Mouse (Mus musculus) heart, postnatal 25 days (tissue): Measurements from ENCODE around the gene Vwa8. TPM values are rescaled to one million over a fixed set of nuclear protein-coding genes. Genes with fewer than 3 reads are reported as not detected.

Experiments
- DNase-seq: peaks from one replicate; pipeline ENCODE4 v3.0.0; 2022; ENCODE audit warnings: low spot score
- intact Hi-C: fragments of 180-260 bp; cut with DNase I; formaldehyde crosslinking; loops from one replicate; pipeline ENCODE4 v1.15.1; 2025
- total RNA-seq, 2 experiments: library from RNA; stranded (reverse); gene quantifications; 2 replicates each; pipeline ENCODE4 v1.2.3; 2021

Gene Vwa8
- total RNA-seq, 2 experiments from 2014 or later: 140 to 147 TPM

DNA sequence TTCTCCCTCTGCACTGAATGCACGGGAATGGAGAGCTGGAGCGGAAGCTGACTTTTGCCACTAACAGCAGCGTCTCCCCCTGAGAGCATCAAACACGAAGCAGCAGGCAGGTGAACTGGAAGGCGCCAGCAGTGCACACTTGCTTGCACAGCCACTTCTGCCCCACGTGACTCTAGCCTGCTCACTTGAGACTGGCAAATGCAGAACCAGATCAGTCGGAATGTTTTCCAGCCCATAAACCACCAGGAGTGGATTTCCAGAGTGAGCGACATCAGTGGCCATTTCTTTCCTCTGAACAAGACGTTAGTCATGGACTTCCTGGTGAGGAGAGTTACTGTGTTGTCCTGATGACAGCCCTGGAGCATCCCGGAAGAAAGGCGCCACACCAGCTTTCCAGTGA is 200.7 kb downstream of the Vwa8 start:
- DNase-seq: no peak
- intact Hi-C loops: no loop called here

DNA sequence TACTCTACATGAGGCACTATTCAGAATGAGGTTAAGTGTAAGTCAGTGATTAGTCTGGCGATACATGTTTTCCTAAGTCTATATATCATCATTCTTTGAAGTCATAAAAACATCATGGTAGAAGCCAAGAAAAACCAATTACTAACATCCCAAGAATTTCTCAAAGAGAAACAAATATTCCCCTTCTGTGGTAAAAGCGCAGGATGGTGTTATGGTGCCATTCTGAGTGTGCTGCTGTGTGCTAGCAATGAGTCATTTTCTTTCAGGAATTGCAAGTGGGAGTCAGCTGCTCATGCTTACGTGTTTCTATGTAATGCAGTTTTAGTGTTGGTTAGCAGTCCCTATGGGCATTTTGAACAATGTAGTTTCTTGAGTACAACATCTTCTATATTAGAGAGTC is 216.8 kb downstream of the Vwa8 start:
- intact Hi-C loops: no loop called here
- no peak for DNase-seq

DNA sequence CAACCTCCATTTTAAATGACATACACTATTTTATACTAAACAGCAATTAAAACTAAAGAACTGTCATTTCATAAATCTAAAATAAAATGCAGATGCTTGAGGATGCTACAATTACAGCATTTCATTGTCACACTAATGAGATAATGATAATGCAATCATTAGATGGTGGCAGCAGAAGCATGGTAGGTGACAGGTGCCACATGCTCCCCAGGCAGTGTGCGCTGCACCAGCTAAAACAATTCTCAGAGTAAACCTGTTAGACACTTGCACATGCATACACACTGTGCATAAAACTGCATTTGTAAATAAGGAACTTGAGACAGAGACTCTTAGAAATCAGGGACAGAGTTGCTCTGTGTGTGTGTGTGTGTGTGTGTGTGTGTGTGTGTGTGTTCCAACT is 220.7 kb downstream of the Vwa8 start:
- no peak for DNase-seq
- intact Hi-C loops: no loop called here

DNA sequence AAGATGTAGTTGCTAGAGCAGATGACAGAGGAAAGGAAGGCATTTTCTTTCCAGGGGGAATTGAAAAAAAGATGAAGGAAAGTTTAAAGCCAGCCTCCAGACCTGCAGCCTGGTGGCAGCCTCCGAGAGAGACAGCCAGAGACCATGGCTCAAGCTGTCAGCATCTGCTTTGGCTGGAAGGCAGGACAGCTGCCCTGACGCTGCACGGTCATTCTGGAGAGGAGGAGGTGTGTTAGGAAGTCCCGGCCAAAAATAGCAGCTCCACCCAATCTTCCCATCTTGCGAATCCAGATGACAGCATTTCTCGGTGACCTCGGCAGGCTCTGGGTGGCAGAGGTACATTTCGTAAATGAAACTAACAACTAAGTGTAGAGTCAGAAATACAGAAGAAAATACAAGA is 225.9 kb downstream of the Vwa8 start:
- DNase-seq: peak; percentile 35
- intact Hi-C loops: no loop called here

DNA sequence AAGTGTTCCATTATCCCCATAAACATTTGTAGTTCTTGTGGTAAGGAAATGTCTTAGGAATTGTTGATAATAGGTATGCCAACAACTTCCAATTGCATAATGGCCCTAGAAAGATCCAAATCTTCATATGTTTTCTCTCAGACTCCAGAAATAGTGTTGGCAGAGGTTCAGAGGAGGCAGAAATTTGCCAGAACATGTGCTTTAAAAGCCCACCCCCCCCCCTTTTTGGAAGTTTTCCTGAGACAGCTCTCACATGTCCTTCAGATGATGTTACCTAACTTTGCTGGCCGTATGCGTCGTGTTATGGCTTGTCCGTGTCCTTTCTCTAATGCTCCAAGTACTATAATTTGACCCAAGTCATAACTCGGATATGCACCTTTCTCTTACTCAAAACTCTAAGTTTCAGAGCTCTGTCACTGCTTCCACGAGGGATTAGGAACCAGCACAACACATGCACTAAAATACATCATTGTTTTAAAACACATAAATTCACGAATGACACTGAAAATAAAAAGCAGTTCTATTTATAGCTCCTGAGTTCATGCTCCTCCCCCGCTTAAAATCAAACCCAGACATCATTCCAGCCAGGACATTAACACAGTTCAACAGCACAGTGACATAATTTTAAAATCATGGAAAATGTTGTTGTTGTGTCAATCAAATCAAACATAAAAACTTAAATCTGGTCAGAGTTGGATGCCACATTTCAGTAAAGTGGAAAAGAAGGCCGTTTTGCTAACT is 227.9 kb downstream of the Vwa8 start:
- intact Hi-C loops: no loop called here
- DNase-seq: no peak

DNA sequence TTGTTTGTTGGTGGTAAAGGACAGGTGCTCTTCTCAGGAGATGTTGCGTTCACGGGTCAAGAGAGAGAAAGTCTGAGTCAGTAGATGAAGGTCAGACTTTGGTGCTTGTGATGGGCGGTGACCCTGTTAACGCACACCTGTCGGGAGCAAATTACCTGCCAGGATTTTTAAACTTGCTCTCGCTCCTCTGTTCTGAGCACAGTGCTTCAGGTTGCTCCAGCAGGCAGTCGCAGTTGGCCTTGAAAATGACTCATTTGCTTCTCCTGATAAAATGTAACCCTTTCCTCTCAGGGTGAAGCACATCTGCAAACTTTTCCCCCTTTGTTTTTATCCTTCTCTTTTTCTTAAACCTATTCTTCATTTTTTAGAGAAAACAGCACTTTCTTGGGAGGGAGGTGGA is 234.7 kb downstream of the Vwa8 start:
- DNase-seq: no peak
- intact Hi-C loops: no loop called here

DNA sequence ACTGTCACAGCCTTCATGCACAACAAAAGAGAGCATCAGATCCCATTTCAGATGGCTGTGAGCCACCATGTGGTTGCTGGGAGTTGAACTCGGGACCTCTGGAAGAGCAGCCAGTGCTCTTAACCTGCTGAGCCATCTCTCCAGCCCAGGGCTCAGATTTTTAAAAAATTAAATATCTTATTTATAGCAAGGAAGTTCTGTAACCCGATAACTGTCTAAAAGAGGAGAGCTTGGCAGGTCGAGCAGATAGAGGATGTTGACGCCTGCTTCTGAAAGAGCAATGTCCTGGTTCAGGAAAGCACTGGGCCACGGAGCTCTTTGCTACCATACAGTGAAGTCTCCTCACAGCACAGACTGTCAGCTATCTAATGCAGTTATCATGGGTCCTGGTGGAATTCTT is 237.2 kb downstream of the Vwa8 start:
- no peak for DNase-seq
- intact Hi-C loops: no loop called here

DNA sequence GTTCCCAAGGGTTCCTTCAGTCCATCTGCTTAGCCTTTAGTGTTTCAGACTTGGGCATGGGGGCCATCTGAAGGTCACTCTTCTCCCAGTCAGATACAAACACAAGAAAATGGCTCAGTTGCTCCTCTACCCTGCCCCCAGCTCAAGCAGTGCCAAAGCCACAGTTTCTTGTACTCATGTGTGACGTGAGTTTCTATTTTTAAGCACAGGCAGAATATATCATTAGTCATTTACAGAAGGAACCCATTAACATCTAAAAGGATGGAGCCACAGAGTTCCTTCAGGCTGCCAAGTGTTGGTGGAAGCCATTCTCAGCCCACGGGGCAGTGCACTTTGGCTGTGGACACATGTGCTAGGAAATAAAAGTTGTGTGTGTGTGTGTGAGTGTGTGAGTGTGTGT is 240.6 kb downstream of the Vwa8 start:
- DNase-seq: peak; percentile 10
- intact Hi-C loops: no loop called here

DNA sequence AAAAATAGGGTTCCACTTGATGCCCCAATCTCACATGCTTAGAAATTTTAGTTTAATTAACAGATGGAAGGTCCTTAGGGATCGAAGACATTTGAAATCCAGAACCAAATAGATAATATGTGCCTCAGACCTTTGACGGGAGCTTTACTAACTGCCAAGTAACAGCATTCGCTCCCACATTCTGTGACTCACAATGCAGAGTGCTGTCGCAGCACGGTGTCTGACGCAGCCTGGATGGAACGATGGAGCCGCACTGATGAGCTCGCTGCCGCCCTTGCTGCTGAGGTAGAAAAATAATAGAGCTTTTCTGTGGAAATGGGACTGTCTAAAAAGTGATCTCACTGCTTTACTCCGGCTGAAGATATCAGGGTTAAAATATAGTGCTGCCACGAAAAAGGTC is 248.3 kb downstream of the Vwa8 start:
- no peak for DNase-seq
- intact Hi-C loops: no loop called here

DNA sequence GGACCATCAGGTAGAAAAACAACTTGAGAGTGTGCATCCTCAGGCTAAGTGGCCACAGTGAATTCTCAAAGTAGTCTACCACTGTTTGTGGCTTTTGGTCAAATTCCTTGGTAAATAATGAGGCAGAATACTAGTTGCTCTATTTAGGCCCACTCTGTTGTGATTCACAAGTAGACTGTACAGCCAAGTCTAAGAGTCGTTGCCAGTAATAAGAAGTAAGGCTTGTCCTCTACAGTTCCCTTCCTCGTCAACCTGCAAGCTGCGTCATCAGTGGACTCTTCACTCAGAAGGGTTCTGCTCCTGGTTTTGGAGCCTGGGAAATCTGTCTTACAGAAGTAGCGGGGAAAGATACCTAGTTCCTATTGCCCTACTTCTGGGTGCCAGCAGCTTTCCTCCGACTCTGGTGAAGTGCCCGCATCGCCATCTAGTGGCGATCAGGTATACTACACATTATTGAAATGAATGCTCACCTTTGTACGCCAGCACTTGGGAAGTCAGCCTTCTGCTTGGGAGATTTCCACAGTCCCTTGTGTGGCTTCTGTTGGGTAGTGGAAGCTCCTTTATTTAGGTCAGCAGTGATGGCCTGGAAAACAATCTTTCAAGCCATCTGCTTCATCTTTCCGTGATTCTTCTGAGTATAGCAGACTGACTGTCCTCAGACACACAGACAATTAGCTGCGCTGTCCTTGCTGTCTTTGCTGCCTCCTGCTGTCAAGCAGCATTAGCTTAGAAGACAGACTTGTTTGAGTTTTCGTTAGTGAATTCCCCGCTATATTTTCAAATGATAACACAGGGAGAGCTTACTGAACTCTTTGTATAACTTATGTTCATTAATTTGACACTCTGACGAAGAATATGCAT is 258.0 kb downstream of the Vwa8 start:
- peak; percentile 21 for DNase-seq

DNA sequence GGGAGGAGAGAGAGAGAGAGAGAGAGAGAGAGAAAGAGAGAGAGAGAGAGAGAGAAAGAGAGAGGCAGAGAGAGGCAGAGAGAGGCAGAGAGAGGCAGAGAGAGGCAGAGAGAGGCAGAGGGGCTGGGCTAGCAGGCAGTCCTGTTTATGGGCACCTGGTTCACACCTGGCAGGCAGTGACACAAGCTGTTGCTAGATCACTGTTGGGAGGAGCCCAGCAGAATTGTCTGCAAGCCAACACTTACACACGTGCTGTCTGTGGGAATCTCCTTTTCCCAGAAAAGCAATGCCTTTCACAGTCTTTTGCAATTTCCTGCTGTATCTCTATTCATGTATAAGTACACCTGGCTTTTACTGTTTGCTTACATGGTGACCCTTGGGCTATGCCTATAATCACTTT is 260.5 kb downstream of the Vwa8 start:
- intact Hi-C loops: loop anchor here (5.0 kb wide), 1 partner anchor 262 kb away; the partner anchor contains the start of gene Vwa8
- no peak for DNase-seq

More for the DNA sequence above, 258.0 kb downstream of the Vwa8 start:
- intact Hi-C loops: loop anchor here (1.0 to 5.0 kb wide), 2 partner anchors 260 to 439 kb away; partner anchors contain the start of gene Vwa8

DNA sequence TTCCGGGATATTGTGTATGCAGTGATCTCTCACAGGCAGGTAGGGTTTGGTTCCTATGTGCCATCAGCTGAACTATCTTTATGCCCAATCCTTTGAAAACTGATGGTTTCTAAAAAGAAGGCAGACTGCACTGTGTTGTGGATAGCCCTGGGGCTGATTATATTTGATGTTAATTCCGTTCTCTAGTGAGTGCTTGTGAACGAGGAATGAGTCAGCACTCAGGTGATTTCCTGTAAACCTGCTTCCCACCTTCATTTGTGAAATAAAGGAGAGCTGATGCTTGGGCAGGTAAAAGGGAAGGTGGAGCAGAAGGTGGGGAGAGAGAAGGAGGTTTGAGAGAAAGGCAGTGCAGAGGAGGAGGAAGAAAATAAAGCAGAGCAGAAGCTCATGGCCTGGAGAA is 261.2 kb downstream of the Vwa8 start:
- DNase-seq: no peak
- intact Hi-C loops: no loop called here

DNA sequence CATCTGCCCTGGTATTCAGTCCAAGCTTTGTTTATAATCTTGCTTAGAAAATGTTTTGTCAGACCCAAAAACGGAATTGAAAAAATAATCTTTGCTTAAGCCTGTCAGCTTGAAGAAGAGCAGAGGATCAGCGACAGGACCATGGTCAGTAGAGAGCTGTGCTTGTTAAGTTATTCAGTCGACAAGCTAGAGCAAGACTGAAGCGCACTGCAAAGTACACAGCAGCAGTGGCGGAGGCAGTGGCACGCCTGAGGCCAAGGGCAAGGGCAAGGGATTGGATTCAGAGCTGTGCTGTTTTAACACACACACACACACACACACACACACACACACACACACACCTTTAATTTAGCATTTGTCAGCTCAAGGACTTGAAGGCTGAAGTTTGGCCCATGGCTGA is 263.2 kb downstream of the Vwa8 start:
- intact Hi-C loops: no loop called here
- no peak for DNase-seq

DNA sequence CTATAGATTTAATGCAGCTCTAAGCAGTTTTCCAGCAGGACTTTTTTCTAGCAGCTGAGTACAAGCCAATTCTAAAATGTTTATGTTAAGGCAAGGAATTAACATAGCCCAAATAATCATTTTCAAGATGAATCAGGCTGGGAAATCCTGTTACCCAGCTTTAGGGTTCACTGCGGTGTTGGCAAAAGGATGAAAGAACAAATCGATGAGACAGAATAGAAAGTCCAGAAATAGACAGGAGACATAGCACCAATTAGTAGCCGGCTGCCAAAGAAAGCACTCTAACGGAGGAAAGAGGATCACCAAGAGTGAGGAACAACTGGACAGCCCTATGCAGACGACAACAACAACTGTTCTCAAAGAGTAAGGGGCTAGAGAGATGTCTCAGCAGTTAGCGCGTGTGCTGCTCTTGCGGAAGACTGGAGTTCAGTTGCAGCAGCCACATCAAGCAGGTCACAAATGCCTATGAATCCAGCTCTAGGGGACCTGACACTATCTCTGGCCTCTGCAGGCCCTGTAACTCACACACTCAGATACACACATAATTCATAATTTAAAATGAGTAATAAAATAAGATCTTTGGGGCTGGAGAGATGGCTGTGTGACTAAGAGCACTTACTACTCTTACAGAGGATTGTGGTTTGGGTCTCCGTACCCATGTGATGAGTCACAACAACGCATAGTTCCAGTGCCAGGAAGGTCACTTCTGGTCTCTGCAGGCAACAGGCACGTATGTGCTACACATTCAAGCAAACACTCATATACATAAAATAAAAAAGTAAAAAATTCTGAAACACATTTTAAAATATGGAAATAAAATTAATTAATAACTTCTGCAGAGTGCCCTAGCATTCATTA is 265.9 kb downstream of the Vwa8 start:
- intact Hi-C loops: no loop called here
- DNase-seq: no peak

DNA sequence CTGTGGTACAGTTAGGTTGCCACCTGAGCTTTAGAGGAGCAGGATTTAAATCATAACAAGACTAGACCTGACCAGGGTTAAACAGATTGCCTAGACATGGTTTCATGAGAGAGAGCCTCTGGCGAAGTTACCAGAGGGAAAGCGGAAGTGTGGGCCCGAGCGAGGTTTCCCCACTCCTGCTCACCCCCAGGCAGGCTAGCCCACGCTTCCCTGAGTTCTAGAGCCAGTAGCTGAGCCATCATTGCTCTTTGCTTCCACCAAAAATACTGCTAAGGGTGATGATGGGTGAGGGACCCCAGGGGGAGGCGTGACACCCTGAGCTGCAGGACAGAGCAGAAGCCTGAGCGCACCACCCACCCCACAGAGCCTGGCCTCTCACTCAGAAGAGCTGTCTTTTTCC is 269.6 kb downstream of the Vwa8 start:
- intact Hi-C loops: no loop called here
- DNase-seq: no peak

DNA sequence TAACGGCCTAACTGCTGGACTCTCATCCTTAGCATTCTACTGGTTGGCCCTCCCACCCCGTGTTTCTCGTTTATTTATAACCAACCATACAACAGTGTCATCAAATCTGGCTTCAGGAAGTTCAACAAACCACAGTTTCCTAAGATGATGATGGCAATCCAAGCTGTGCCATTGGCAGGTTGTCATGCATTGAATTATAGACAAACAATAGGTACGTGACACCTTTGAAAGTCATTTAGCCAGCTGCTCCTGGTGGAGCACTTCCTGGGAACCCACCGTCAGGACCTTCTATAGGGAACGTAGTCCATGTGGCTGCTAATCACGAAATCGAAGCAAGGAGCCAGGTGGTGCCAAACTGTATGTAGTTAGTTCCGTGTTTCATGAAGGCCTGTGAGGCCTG is 270.5 kb downstream of the Vwa8 start:
- intact Hi-C loops: no loop called here
- peak; percentile 33 for DNase-seq

DNA sequence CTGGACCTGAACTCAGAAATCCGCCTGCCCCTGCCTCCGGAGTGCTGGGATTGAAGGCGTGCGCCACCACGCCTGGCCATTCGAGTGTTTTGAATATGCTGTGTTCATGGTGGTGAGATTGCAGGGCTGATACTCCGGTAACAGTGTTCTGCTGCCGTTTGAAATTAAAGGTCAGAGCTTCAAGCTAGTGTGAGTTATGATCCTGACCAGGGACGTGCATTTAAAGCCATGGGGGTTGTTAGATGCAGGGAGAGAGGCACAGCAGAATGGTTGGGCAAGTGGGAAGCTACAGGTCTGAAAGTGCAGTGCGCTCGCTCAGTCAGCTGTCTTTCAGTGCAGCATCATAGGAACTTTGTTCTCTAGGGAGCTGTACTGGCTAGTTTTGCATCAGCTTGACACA is 271.8 kb downstream of the Vwa8 start:
- no peak for DNase-seq
- intact Hi-C loops: loop anchor here (5.0 kb wide), 2 partner anchors 42 to 157 kb away; no protein-coding TSS in a partner anchor

DNA sequence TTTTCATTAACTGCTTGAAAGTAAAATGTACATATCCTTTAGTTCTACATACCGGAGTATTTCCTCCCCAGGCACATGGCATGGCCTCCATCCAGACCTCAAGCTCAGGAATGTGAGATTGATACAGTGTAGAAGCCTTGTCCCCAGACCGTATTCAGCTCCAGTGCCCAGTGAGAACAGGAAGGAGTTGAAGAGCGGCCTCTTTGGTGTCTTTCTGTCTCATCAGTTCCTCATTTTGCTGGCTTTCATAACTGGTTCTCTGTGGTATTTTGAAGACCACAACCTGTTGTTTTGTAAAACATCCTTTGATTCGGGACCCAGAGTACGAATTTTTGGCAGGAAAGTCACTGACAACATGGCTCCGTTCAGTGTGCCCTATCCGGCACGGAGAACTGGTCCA is 274.6 kb downstream of the Vwa8 start:
- DNase-seq: no peak
- intact Hi-C loops: loop anchor here (5.0 kb wide), 2 partner anchors 39 to 154 kb away; no protein-coding TSS in a partner anchor

DNA sequence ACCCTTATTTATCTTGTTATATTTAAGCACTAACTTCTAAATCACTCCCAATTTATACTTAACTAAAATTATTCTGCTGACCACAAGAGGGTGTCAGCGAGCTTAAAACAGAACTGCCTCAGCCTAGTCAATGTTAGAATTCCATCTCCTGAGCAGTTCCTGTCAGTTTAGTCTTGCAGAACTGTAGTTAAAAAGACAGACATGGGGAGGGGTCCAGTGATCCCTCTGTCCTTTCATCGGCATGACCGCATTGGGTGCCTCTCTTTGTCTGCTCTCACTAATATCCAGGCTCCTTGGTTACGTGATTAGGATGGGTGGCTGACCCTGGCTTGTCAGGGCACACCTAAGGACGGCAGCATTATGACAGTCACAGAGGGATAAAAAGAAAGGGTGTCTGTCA is 275.8 kb downstream of the Vwa8 start:
- DNase-seq: no peak
- intact Hi-C loops: loop anchor here (2.0 to 5.0 kb wide), 4 partner anchors 38 to 202 kb away; no protein-coding TSS in a partner anchor

DNA sequence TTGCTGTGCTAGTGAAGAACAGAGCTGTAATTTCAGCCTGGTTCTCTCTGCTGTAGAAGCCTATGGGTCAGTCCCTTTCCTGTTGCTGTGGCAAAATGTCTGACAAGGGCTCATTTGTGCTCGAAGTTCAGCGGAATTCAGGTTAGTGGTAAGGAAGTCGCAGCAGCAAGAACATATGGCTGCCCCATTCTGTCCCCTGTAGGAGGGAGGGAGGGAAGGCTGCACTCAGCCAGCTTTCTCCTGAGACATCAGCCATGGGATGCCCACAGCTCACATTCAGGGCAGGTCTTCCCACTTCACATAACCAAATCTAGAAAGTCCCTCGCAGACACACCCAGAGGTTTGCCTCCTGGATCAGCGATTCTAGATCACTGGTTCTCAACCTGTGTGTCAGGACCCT is 277.3 kb downstream of the Vwa8 start:
- no peak for DNase-seq
- intact Hi-C loops: no loop called here
